Mouse (Mus musculus) right cerebral cortex, adult 2 months (tissue): ENCODE data around the gene Ypel2.

ENCODE experiments used
- DNase-seq, 2 experiments: peaks; one replicate each; pipeline ENCODE4 v3.0.0; 2021 to 2022; ENCODE audit warnings: low spot score in 2 of 2

The Ypel2 gene

DNA sequence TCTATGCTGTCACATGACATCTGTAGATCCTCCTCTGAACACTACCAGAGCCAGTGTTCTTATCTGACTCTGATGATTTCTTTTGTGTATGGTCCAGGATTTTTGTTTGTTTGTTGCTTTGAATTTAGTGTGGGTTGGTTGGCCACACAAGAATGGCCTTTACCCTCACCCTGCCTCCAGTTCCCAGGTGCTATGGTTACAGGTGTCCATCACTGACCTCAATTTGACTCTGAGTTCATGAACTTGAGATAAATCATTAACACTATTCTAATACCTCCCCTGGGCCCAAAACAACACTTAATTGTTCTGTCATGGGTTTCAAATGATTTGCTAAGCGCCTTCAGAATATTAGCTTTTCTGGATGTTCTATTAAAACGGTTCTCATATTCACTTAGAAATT is 61.3 kb downstream of the Ypel2 start:
- DNase-seq: no peak

DNA sequence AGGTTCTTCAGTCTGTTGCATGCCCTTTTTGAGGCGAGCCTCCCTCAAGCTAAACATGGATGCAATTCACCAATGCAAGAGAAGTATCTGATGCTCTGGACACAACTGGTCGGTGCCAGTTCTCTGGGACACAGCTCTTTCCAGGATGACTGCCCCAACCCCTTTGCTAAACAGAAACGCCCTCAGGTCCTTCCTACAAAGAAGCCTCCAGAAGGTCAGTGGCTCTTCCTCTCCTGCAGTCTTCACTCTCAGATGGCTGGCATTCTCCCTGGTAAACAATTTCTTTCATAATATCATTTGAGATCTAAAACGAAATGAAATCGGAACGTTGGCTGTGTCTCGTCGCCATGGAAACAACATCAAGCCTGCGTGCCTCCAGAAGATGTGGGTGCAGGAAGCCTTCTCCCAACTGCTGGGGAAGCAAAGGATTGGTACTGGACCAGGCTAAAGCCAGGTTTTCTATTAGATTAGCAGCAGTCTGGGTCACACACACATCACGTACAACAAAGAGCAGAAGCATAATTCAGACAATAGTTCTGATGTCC is 62.8 kb downstream of the Ypel2 start:
- DNase-seq: peak; percentile 77 to 85

DNA sequence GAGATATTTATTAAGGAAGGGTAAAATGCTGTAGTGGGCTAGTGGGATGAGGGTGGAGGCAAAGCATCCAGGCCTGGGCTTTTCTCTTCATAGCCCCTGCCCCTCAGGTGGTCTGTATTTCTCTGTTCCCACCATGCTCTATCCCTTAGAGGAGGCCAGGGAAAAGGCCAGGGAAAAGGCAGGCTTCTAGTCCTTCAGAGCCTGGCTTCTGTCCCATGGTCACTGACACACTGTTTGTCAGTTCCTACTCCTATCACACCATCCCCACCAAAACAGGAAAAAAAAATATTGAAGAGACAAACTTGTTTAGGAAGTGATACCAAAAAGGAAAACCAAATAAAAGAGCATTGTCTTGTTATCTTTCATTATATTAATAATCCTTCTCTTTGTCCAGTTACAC is 63.5 kb downstream of the Ypel2 start:
- DNase-seq: no peak

DNA sequence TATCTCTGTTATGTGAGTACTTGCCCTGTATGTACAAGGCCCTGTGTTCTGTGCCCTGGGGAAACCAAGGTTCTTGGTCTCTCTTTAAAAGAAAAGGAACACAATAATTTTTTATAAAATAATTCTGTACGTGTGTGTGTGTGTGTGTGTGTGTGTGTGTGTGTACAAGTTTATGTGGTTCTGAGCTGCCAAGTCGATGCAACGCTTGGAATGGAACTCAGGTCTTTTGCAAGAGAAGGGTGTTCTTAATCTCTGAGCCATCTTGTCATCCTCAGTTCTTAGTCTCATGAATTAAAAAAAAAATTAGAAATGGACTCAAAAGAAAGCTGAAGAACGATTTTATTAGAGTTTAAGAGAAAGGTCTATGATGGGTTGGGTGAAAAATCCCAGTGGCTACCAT is 64.0 kb downstream of the Ypel2 start:
- DNase-seq: no peak

DNA sequence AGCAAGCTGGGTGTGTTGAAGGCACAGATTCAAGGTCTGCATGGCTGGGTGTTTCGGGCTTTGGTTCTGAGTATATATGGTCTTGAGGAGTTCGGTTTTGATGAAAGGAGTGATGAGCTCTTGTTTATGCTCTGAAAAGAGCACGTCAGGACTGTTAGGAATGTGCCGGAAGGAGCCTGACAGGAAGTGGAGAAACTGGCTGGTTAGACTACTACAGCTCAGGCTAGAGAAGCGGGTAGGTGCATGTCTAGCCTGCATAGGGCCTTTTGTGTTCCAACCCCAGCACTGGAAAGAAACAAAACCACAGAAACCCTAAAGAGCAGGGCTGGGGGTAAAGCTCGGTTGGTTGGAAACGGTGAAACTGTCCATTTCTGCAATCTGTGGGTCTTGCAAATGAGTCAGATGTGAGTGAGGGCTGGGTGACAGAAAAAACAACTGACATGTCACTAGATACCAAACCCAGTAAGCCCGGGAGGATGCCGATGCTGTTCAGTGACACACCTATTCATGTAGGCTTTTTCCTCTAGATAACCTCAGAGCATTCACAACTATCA is 68.3 kb downstream of the Ypel2 start:
- DNase-seq: no peak

DNA sequence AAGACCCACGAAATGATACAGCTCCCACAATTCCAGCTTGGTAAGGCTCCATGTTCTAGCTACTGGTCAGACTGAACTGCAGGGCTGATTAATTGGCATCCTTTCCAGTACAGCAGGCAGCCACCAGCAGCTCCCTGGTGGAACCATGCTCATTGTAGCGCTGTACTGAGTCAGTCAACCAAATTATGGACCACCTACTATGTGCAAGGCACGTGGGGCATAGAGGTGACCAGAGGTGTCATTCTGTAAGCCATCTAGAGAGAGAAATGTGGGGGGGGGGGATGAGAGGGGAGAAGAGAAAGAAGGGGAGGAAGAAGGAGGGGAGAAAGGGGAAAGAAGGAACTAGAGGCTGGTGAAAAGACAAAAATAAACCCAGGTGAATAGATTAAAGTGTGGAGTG is 68.9 kb downstream of the Ypel2 start:
- no peak for DNase-seq

DNA sequence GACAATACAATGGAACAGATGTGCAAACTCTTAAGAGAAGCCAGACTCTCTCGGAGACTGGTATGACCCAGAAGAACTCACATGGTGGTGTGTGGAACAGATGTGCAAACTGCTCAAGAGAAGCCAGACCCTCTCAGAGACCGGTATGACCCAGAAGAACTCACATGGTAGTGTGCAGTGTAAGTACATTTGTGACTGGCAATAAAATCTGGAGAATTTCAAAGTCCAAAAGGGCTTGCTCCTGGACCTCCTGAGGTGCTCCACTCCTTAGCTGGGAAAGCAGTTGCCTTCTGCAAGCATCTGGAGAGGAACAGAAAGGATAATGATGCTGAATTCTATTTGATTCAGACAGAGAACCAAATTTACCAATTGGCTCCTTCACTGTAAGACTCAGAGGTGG is 69.9 kb downstream of the Ypel2 start:
- no peak for DNase-seq

DNA sequence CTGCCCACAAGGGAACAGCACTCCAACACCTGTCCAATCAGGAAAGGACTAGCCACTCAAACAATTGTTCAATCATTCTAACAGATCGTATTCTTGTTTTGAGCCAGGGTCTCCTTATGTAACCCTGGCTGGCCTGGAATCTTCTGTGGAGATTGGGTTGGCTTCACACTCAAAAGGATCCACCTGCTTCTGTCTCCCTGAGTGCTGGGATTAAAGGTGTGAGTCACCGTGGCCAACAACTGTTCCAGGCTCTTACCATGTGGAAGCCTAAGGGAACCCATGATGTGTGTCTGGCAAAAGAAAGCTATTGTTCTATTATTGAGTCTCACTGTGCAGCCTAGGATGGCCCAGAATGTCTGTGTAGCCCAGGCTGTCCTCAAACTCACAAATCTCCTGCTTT is 71.5 kb downstream of the Ypel2 start:
- no peak for DNase-seq

DNA sequence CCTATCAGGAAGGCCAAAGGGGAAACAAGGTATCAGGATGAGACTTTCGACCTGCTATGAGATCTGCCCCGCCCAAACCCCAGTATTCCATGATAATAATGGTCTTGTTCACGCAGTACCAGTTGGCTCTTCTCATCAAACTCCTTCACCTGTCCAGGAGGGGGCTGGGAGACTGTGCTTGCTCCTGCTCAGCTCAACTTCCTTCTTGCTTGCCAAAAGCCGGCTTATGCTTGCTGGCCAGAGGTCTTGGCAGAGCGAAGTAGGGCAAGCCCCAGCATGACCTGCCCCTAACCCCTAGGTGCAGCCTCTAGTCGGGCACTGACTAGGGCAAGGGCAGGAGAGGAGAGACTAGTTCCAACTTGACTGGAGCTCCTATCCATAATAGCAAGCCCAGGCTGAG is 72.2 kb downstream of the Ypel2 start:
- no peak for DNase-seq

DNA sequence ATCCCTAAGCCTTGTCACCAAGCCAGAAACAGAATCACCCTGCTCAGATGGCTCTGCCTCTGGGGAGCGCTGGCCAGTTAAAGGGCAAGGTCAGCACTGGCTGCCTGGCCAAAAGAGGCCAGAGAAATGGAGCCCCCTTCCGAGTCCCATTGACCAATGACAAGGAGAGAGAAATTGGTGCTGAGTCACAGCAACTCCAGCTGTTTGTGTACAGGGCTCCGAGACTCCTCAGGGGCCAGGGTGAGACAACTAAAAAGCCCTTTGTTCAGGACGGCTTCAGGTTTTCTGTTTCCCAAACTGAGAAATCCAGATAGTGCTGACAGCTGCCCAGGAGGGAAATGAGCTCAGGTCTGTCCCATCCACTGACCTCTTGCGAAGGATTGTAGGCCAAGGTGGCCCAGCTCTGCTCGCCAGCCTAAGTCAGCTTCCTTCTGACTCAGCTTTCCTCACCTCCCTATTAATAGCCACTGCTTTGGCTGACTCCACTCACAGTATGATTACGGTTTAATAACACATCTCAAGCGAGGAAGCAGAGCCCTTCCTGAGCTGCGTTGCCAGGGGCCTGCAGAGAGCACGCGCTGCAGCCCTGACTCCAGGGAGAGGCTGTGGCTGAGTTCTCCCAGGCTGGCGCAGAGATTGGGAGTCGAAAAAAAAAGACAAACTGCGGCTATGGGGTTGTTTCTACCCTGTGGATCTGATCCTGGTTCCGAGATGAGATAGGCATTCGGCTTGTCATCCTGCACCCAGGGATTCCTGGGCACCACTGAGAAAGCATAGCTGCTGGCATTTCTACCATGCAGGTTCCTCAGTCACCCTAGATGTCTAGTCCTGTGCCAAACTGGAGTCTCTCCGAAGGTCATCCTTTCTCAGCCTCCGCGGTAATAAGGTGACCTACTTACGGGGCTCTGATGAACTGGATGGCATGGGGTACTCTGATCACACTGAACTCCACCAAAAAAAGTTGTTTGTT is 73.1 kb downstream of the Ypel2 start:
- DNase-seq: peak; percentile 31 to 55

DNA sequence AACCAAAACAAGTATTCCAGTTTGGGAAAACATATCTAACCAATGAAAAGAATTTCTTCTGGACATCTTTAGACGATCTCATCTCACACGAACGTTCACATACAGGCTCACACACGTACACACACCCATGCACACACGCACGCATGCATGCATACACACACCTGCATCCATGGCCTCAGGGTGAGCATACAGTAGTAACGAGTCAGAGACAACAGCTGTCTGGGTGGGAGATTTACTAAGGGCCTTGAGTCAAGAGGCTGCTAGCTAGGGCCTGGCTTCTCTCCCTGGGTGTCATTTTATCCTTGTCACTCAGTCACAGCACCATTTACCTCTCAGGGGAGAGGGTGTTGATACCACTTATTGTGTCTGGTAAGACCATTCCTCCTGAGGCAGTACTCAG is 74.0 kb downstream of the Ypel2 start:
- no peak for DNase-seq

DNA sequence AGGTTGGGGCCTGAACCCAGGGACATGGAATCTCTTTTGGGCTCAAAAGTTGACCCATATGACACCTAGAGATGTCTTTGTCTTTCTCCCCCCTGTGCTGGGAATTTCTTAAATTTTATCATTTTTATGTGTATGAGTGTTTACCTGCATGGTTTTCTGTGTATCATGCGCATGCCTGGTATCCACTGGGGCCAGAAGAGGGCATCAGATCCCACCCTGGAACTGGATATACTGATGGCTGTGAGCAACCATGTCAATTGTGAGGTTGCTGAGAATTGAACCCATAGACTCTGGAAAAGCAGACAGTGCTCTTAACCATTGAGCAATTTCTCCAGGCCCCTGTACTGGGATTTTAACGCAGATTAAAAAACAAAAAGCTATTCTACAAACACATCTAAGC is 76.0 kb downstream of the Ypel2 start:
- no peak for DNase-seq

DNA sequence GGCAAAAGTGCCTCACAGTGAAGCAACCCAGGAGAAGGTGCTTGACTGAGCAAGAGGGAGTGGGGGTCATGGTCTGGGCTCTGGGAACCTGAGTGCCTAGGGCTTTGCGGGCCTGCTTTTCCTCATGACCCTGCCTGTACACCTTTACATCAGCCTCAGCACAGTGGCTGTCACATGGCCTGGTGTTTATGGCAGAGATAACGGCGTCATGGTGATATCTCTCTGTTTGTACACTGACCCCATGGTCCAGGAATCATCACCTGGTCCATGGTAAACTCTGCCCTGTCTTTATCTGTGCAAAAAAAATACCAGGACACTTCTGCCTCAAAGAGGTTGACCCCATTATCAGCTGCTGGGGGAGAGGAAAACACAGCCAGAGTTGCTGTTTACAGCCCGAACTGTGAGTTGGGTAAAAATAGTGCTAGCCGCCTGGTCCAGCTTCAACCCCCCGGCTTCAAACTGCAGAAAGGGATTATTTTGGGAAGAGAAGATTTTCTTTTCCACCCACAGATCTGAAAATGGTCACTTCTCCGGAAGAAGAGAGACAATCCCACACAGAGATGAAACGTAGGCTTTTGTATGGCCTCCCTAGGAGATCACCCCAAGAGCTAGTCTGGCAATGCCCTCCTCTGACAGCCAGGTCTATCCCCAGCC is 76.8 kb downstream of the Ypel2 start:
- peak in 1 of 2 experiments; percentile 53 for DNase-seq

DNA sequence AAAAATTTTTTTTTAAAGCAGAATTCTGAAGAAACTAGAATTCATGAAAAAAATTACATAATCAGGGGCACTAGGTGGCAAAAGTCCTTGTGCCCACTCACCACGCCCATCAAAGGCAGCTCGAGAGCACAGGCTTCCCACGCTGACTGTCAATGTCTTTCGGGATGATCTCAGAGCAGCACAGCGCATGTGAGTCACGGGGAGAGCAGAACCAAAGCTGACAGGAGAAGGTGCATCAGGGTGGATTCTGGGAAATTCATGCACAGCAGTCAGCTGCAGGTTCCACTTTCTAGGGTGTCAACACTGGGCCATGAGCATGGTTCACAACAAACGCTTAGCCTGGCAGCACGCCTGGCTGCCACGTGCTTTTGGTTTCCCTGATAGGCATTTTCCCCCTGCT is 79.2 kb downstream of the Ypel2 start:
- peak; percentile 67 to 70 for DNase-seq

DNA sequence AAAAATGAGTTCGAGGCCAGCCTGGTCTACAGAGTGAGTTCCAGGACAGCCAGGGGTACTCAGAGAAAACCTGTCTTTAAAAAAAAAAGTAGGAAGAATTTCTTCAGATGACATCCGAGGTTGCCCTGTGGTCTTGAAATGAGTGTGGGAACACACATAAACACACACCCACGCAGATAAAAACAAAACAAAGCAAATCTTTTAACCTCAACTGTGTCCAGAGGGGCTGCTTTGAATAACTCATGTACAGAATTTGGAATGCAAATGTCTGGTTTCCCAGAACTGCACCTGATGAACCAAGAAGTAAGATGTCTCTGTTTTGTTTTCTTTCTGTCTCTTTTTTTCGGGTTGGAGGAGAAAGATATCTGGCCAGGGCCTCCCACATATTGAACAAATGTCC is 83.3 kb downstream of the Ypel2 start:
- no peak for DNase-seq

DNA sequence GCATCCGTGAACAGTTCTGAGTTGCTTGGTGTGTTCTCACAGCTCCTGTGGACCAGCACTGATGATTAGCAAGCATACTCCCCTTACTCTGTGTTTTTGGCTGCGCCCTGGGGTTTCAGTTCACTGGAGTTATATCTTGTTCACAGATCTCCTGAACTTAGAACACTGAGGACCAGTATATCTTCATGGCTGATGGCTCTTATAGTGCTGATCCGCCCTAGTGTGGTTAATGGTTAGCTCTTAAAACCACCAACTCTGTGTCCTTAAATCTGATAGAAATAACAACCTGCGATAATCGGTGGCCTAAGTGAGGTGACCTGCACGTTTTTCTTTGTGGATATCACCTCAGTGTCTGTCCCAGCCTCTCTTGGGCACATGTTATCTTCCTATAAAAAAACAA is 84.5 kb downstream of the Ypel2 start:
- no peak for DNase-seq

DNA sequence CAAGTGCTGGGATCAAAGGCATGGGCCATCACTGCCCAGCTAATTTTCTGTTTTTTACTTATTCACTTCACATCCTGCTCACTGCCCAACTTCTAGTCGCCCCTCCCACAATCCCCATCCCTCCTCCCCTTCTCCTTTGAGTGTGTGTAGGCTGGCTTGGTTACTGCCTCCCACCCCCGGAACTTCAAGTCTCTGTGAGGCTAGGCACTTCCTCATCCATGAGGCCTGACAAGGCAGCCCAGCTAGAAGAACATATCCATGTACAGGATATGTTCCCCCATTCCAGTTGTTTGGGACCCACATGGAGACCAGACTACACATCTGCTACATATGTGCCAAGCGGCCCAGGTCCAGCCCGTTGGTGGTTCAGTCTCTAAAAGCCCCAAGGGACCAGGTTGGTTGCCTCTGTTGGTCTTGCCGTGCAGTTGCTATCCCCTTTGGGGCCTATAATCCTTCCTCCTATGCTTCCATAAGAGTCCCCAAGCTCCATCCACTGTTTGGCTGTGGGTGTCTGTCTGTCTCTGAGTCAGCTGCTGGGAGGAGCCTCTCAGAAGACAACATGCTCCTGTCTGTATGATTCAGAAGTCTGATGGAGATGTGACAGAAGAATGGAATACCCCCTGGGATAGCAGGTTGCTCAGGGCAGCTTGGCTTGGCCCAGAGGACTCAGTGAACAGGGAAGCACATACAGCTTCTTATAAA is 85.5 kb downstream of the Ypel2 start:
- DNase-seq: no peak

DNA sequence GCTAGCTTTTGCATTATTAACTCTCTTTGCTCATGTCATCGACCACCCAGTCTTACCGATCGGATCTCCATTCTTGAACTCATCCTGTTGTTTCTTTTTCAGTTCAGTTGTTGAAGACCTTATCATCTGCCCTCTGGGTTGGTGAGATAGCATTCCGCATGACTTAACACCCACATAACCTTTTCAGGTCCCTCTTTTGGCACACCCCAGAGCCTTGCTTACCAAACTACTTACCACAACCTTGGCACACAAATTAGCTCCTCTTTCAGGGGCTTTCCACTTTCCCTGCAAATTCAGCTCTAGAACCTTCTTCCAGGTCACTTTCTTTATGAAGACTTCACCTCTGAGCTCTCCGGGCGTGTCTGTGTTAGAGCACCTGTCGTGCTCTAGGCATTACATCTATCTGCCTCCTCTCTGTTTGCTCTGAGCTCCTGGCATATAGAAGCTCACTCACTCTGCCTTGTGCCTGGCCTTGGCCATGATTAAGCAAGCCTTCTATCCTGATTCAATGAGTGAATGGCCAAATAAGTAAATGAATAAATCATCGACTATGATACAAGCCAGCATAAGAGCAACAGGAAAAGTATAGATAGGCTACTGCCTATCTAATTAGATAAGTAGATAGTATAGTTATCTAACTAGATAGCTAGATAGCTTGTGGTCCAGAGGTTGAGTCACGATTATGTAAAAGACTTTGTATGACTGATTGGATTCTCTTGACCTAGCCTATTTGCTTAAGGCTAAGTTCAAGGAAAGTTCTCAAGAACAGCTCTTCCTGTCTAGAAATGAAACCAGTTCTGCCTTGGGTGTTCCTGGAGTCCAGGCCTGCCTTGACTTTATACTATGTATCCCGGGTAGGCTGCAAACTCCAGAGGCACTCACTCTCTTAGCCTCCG is 86.5 kb downstream of the Ypel2 start:
- no peak for DNase-seq

DNA sequence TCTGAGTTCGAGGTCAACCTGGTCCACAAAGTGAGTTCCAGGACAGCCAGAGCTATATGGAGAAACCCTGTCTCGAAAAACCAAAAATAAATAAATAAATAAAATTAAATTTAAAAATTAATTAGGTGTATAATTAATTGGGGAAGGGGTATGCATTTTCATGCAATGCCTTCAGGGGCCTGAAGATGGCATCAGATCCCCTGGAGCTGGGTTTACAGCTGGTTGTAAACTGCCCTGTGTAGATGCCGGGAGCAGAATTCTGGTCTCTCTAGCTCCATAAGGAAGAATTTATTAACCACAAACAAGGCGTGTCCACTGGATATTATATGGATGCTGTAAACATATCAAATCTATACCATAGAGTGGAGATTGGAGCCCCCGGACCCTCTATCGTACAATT is 87.2 kb downstream of the Ypel2 start:
- DNase-seq: no peak

DNA sequence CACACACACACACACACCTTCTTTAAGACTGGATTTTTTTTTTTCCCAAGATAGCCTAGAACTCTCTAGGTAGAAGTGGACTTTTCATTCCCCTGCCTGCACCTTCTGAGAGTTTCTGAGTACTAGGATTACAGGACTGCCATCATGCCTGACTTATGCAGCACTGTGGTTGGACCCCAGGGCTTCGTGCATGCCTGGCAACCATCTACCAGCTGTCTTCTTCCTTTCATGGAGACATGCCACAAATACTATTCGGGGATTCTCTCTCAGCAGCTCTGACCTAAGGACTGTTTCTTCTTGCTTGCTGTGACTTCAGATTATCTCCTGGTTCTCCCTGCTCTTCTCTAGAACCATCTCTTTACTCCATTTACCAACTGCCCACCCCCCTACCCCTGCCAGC is 88.2 kb downstream of the Ypel2 start:
- DNase-seq: no peak

DNA sequence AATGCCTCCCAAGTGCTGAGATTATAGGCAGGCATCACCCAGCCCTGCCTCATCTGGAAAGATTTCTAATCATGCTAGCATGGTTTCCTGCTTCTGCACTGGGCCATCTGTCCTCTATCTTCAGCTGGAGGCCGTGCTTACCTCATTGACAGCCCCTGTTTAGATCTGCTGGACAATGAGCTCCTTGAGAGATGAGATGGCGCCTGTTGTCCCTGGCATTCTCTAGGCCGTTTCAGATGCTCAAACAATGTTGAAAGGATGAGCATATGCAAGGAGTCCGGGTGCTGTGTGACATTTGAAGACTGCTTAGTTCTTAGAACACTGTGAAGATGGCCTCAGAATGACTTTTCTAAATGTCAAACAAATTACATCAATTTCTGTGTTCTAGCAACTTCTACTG is 88.8 kb downstream of the Ypel2 start:
- no peak for DNase-seq
